Mouse (Mus musculus) cerebellum, adult 2 months (tissue): ENCODE results near the gene Gsg1. TPM values are rescaled to one million over a fixed set of nuclear protein-coding genes. Genes with fewer than 3 reads are reported as not detected.

Source experiments
- DNase-seq, 2 experiments: peaks; one replicate each; pipeline ENCODE4 v3.0.0; 2021
- H3K27ac ChIP-seq: fragments of 200-500 bp; 2 replicates; pipeline ENCODE4 v1.5.1; 2012; ENCODE audit warnings: low read length, control low read depth, inconsistent platforms; ENCODE audit not compliant: insufficient read depth
- H3K27me3 ChIP-seq: fragments of 200-500 bp; 2 replicates; pipeline ENCODE4 v1.6.1; 2012; ENCODE audit warnings: inconsistent platforms, mild to moderate bottlenecking, low read length, moderate library complexity; ENCODE audit not compliant: control insufficient read depth, insufficient read depth
- H3K4me1 ChIP-seq: fragments of 200-500 bp; 2 replicates; pipeline ENCODE4 v1.6.1; 2011; ENCODE audit warnings: low read length; ENCODE audit not compliant: control insufficient read depth, insufficient read depth
- H3K4me3 ChIP-seq: fragments of 200-500 bp; replicated peaks from 2 replicates; pipeline ENCODE3; 2011; ENCODE audit warnings: mild to moderate bottlenecking, low read depth, low read length, control low read depth; ENCODE audit not compliant: insufficient read depth
- CTCF ChIP-seq: fragments of 200-500 bp; IDR thresholded peaks from 2 replicates; pipeline ENCODE4 v1.5.1; 2011; ENCODE audit warnings: low read depth, mild to moderate bottlenecking, control low read depth, low read length, moderate library complexity, borderline replicate concordance; ENCODE audit not compliant: insufficient read depth
- POLR2A ChIP-seq: fragments of 200-500 bp; IDR thresholded peaks from 2 replicates; pipeline ENCODE4 v1.6.1; 2011; ENCODE audit warnings: low read length, control low read depth, borderline replicate concordance; ENCODE audit not compliant: insufficient read depth
- WGBS: fragments of 180-500 bp; shearing (Covaris S2); methylation state at CpG from one replicate; pipeline ENCODE4 v1.1.7; 2018; 5-methylcytosine and 5-hydroxymethylcytosine counted together
- polyA plus RNA-seq: library from polyadenylated mRNA; depleted of rRNA; stranded (reverse); fragments of >200 nt; gene quantifications from 2 replicates; pipeline ENCODE4 v1.2.3, GENCODE M21; 2012

Gsg1 gene
- polyA plus RNA-seq, 1 experiment, result 0.13 TPM

- TF ChIP-seq POLR2A (no peak), CTCF (no peak)
- no peak overlapping the region for H3K27ac ChIP-seq
- no peaks in the 10 kb centered on the region for H3K27me3 ChIP-seq
- DNase-seq, result no peak
- H3K4me3 ChIP-seq, result no peak overlapping the region
- WGBS, result 53% methylated on average over 2 of the region's 2 CpGs
- no peaks in the 10 kb centered on the region for H3K4me1 ChIP-seq
These were observed 17.6 kb upstream of the Gsg1 start for GRCm38 (mm10) chr6:135271761-135272160.

- Histone ChIP-seq H3K27me3 (no peaks in the 10 kb centered on the region), H3K4me1 (no peaks in the 10 kb centered on the region), H3K4me3 (no peak overlapping the region), H3K27ac (no peak overlapping the region)
- WGBS, result 46% methylated on average over 6 of the region's 6 CpGs
- TF ChIP-seq CTCF (no peak), POLR2A (no peak)
- DNase-seq, result no peak
These were observed 15.5 kb upstream of the Gsg1 start for GRCm38 (mm10) chr6:135269626-135270025.

GRCm38 (mm10) chr6:135268392-135268791 lies 14.2 kb upstream of the Gsg1 start:
- Histone ChIP-seq H3K4me1 (no peaks in the 10 kb centered on the region), H3K27me3 (no peaks in the 10 kb centered on the region), H3K4me3 (no peak overlapping the region), H3K27ac (no peak overlapping the region)
- TF ChIP-seq POLR2A (no peak), CTCF (no peak)
- DNase-seq, result no peak

- no peaks in the 10 kb centered on the region for H3K27me3 ChIP-seq
- H3K4me3 ChIP-seq, result no peak overlapping the region
- H3K27ac ChIP-seq, result no peak overlapping the region
- TF ChIP-seq POLR2A (no peak), CTCF (no peak)
- H3K4me1 ChIP-seq, result no peaks in the 10 kb centered on the region
- no peak for DNase-seq
- 86% methylated on average over 3 of the region's 3 CpGs for WGBS
These were observed 13.1 kb upstream of the Gsg1 start for GRCm38 (mm10) chr6:135267221-135267620.

- H3K27ac ChIP-seq, result no peak overlapping the region
- 95% methylated on average over 1 of the region's 1 CpGs for WGBS
- H3K4me1 ChIP-seq, result no peaks in the 10 kb centered on the region
- H3K4me3 ChIP-seq, result no peak overlapping the region
- no peak for DNase-seq
- no peak for TF ChIP-seq CTCF
- no peak for TF ChIP-seq POLR2A
- no peaks in the 10 kb centered on the region for H3K27me3 ChIP-seq
These were observed 11.9 kb upstream of the Gsg1 start for GRCm38 (mm10) chr6:135266056-135266455.

GRCm38 (mm10) chr6:135264136-135264535 lies 10.0 kb upstream of the Gsg1 start:
- DNase-seq, result no peak
- TF ChIP-seq POLR2A, result no peak
- no peak for TF ChIP-seq CTCF
- 99% methylated on average over 6 of the region's 6 CpGs for WGBS

GRCm38 (mm10) chr6:135262565-135262964 lies 8.4 kb upstream of the Gsg1 start:
- WGBS, result 76% methylated on average over 2 of the region's 2 CpGs
- TF ChIP-seq CTCF (no peak), POLR2A (no peak)

More at GRCm38 (mm10) chr6:135264136-135264535, 10.0 kb upstream of the Gsg1 start:
- Histone ChIP-seq H3K4me1 (no peaks in the 10 kb centered on the region), H3K27me3 (no peaks in the 10 kb centered on the region), H3K27ac (no peak overlapping the region), H3K4me3 (no peak overlapping the region)

GRCm38 (mm10) chr6:135261124-135261523 lies 7.0 kb upstream of the Gsg1 start:
- Histone ChIP-seq H3K4me3 (no peak overlapping the region), H3K4me1 (no peaks in the 10 kb centered on the region), H3K27me3 (no peaks in the 10 kb centered on the region), H3K27ac (no peak overlapping the region)
- 93% methylated on average over 9 of the region's 9 CpGs for WGBS
- no peak for DNase-seq
- TF ChIP-seq CTCF (no peak), POLR2A (no peak)

More at GRCm38 (mm10) chr6:135262565-135262964, 8.4 kb upstream of the Gsg1 start:
- H3K4me1 ChIP-seq, result no peaks in the 10 kb centered on the region
- H3K4me3 ChIP-seq, result no peak overlapping the region
- H3K27me3 ChIP-seq, result no peaks in the 10 kb centered on the region
- no peak overlapping the region for H3K27ac ChIP-seq
- DNase-seq, result no peak

- no peaks in the 10 kb centered on the region for H3K4me1 ChIP-seq
- no peak overlapping the region for H3K27ac ChIP-seq
- no peaks in the 10 kb centered on the region for H3K27me3 ChIP-seq
- DNase-seq, result no peak
- 91% methylated on average over 6 of the region's 6 CpGs for WGBS
- no peak overlapping the region for H3K4me3 ChIP-seq
- TF ChIP-seq CTCF, result no peak
- TF ChIP-seq POLR2A, result no peak
These were observed 6.3 kb upstream of the Gsg1 start for GRCm38 (mm10) chr6:135260435-135260834.
